Mouse (Mus musculus) spleen, adult 12 weeks (tissue): Measurements from ENCODE around the gene Gria2.

Source experiments
- DNase-seq: peaks from one replicate; pipeline ENCODE4 v3.0.0; 2022; ENCODE audit warnings: low spot score

Gria2 gene

GRCm38 (mm10) chr3:80802596-80803081, at the start of gene Gria2:
TSS of gene Gria2 (minus strand) at chr3:80802835.
- no peak for DNase-seq

- no peak for DNase-seq
Observed at GRCm38 (mm10) chr3:80850947-80851346, 48.3 kb upstream of the Gria2 start.

GRCm38 (mm10) chr3:80845634-80846033, 43.0 kb upstream of the Gria2 start:
- DNase-seq = no peak

GRCm38 (mm10) chr3:80839845-80840244, 37.2 kb upstream of the Gria2 start:
- DNase-seq = no peak

- DNase-seq = no peak
Observed at GRCm38 (mm10) chr3:80837583-80837982, 34.9 kb upstream of the Gria2 start.

DNA sequence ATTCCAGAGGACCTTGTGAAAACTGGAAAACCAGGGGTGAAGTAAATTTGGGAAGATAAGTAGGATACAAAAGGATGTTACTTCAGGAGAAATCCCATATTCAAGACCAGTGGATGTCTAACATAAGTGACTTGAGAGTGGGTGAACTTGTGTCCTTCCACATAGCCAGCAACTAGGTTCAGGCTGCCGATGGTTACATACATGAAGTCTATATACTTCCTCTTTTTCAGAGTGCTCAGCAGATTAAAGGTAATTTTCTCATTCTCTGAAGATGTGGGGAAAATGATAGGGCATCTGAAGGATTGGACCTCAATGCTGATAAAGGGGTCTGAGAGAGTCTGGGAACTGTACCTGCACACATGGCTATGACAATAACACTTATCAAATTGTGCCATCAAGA, 21.3 kb upstream of the Gria2 start:
- no peak for DNase-seq

DNA sequence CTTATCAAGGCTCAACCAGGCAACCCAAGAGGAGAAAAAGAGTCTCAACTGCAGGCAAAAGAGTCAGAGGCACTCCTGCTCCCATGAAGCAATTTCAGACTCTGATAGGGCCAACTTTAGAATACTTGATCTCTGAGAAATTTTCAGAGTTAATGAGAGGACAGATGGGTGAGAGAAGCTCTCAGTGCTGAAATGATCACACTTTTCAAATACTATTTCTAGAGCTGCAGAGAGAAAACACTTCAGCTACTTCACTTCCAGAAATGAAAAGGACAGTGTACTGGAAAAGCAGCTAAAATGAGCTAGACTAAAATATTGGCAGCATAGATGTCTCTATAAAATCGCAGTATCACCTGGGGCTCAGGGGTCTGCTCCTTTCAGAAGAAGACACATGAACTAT, 16.0 kb upstream of the Gria2 start:
- DNase-seq = no peak

- no peak for DNase-seq
Observed at GRCm38 (mm10) chr3:80813734-80814133, 11.1 kb upstream of the Gria2 start.

- no peak for DNase-seq
Observed at GRCm38 (mm10) chr3:80812237-80812636, 9.6 kb upstream of the Gria2 start.

GRCm38 (mm10) chr3:80805327-80805726, 2.7 kb upstream of the Gria2 start:
- no peak for DNase-seq

- no peak for DNase-seq
Observed at GRCm38 (mm10) chr3:80803811-80804210, 1.2 kb upstream of the Gria2 start.

DNA sequence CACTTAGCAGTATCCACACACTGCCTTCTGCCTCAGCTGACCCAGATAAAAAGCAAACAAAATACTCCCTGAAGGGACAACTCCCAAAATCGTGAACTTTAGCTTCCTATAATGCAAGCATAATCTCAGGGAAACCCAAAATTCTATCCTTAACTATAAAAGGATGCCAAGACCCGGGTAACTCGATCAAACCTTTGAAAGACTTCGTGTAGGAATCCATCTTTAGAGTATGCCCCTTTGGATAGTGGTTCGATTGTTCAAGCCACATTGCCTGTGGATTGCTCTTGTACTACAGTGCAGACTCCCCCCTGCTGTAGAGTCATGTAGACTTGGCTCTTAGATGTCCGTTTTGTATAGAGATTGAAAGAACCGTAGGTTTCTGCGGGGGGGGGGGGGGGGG, 576 bp upstream of the Gria2 start:
- no peak for DNase-seq

DNA sequence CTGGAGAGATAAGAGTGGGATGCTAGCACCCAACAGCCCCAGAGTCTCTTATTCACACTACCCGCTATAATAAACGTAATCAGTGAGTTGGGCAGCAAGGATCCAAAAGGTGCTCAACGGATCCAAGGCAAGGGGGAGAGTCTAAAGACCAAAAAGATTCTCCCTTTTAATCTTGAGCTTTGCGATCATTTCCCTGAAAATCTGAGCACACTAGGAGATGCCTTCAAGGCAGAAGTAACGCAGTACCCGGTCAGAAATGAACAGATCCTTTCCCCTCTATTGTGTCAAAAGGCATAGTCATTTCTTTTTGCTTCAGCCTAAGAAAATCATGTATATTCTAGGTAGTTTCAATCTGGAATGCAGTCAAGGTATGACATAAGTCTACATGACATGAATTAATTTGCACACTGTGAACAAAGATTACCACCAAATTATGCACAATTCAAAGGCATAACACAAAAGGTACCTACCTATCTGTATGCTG, 766 bp downstream of the Gria2 start:
- no peak for DNase-seq

DNA sequence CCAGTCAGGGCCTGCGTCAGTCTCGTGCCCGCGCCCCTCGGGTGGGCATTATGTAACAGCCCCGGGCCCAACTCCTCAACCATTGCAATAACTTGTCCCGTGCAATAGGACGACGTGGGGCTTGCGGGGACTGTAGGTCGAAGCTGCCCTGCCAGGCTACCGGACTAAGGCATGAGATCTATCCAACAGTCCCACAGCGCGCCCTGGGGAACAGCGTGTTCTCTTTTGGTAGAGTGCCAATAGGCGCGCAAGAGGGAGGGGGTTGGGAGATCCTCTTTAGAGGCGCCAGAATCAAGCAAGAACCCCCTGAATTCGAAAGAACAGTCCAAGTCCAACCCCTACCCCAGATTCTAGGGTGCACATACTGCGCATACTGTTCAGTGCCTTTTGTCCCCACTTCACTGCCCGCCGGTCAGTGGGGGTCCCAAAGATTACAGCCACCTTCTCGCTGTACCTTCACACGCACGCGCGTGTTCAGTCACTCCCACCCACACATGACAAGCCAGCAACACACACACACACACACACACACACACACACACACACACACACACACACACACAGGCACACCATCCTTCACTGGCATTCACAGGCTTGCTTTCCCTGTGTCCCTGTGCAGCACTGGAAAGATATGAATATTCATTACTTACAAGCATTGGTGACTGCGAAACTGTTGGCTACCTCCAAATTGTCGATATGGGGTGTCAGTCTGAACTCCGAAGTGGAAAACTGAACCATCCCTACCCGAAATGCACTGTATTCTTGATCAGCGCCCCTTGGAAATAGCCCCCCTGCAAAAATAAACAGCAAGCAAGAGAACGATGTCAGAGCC, 1.4 kb downstream of the Gria2 start:
- no peak for DNase-seq

DNA sequence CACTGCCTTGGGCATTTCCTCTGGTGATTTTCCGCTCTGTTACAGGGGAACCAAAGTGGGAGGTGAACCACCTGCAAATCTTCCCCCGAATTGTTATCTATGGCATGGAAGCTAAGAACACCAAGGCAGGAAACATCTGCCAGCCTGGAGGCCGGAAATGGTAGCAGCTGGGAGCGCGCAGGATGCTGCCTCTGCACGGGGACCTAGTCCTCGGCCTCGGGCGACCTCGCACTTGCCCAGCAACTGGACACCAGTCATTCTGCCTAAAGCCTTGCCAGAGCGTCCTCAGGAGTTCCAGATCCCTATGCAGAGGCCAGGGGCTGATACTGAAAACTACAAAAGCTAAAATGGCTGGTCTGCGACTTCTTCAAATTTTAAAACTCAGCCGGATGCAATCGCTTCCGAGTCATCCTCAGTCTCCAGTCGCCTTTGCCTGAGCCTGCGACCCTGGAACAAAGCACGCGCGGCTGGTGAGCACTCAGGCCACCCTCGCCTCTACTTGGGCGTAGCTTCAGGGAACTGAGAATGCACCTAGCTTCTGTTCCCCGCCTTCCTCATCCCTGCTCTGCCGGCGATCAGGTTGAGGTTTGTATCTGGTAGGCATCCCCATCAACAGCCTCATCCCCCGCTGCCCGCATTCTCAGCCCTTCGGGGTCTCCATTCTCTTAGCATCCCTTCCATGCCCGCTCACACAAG, 2.2 kb downstream of the Gria2 start:
- DNase-seq = no peak

DNA sequence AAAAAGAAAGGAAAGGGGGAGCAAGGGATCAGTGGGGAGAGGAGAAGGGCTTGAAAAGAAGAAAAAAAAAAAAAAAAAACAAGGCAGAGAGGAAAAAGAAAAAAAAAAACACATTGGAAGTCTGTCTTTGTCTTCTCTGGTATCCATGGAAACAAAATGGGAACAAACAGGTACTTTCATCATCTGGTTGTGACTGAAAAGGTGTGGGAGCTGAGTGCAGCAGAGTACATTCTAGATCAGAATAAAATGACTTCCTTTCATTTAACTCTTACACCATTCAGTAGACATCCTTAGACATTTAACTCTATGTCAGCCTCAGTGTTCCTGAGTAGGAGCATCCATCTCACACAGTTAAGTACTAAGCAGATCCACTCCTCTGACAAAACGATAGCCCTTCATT, 4.7 kb downstream of the Gria2 start:
- DNase-seq = no peak

DNA sequence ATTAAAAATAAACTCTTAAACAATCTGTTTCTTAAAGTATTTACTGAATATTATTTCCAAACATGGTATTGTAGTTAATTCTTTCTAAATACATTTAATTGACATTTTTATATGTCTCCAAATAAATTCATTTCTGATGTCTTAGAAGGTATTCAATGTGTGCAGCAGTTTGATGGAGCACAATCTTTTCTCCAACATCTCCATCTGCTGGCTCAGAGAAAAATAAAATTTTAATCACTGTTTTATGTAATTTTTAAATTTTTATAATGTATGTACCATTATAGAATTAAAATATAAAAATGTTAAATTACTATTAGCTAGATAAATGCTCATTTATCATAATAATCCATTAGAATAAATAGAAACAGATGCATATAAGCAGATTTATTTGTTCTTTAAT, 5.9 kb downstream of the Gria2 start:
- DNase-seq = no peak

DNA sequence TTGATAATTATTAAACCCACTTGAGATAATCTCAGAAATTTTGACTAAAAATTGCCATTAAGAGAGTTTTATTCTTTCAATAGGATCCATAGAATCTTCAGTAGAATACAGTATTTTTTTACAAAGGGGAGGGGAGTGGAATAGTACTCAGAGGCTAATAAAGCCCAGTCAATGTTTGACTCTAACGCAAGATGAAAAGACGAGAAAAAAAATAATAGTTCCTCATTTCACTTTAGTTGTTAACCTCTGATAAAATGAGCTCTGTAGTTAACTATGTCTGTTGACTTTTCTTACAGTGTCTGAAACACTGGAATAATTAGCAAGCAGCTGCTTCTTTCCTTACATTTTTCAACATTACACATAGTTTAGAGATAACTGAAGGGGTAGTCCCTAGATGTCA, 7.4 kb downstream of the Gria2 start:
- no peak for DNase-seq

- no peak for DNase-seq
Observed at GRCm38 (mm10) chr3:80787116-80787744, 15.4 kb downstream of the Gria2 start.

DNA sequence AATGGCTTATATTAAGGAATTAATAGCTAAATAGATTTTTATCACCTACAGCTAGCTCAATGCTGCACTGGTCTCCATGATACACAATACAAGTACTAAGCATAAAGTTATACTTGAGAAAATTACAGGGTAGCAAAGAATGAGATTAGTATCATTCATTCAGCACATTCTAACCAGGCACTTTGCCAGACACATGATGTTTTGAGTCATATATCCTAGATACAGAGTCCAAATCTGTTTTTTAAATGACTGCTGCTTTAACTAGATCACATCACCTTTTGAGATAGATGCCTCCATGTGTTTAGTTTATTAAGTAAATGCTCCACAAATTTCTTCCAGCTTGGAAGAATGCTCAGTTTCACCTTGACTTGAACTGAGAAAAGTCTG, 21.5 kb downstream of the Gria2 start:
- DNase-seq = no peak

DNA sequence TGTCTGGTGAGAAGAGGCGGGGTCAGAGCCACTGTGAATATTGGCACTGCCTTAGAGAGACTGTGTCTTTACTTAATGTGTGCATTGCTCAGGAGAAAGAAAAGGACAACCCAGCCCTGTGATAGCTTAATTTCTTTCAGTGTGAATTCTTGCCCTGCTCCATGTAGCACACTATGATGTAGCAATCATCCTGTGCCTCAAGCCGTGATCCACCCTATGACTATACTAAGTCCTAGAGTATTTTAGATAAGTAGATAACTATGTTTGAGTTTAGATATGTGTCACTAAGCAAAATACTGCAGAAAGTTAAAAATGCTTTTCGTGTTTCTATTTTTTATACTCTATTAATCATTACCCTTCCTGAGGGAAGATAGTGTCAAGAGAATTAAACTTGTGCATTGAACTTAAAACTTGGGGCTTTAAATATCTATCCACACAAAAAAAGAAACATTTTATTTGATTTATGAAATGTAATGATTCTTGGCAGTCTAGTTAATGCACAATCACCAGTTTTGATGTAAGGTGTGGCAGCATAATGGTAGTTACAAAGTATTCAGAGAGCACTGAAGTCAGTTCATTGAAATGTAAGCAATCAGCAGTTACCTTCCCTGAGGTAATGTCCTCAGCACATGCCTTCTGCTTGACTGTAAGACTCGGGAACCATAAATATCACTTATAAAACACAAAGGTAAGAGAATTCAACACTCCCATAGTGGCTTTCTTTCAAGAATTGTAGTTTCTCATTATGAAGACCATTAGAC, 22.1 kb downstream of the Gria2 start:
- no peak for DNase-seq

GRCm38 (mm10) chr3:80776628-80777027, 26.0 kb downstream of the Gria2 start:
- DNase-seq = no peak
